Mouse (Mus musculus) neural tube, embryonic 12.5 days (tissue): Measurements from ENCODE around the gene Ppp1cc. TPM values are rescaled to one million over a fixed set of nuclear protein-coding genes. Genes with fewer than 3 reads are reported as not detected.

Source experiments
- polyA plus RNA-seq: library from polyadenylated mRNA; unstranded; fragments of >200 nt; fragmentation: Nextera tagmentation; extraction: Ambion mirVana; gene quantifications from 2 replicates; pipeline ENCODE4 v1.2.1, GENCODE M21; 2016

The Ppp1cc gene
- polyA plus RNA-seq, 1 experiment from 2014 or later = 306 TPM

Other genes starting within 250 kb of the Ppp1cc start
- gene Cux2, start 108.2 kb upstream of the Ppp1cc start, polyA plus RNA-seq = 24.2 and 25.0 TPM in 2 replicates
- gene Myl2, start 57.3 kb upstream of the Ppp1cc start, polyA plus RNA-seq = 0.80 and 6.0 TPM in 2 replicates
- not detected in 2 replicates for gene Ccdc63, start 17.5 kb upstream of the Ppp1cc start, polyA plus RNA-seq
- gene Hvcn1, start 48.5 kb downstream of the Ppp1cc start, polyA plus RNA-seq = 4.5 and 4.9 TPM in 2 replicates
- 4.6 and 4.9 TPM in 2 replicates for gene Tctn1, start 106.2 kb downstream of the Ppp1cc start, polyA plus RNA-seq
- 10.5 and 10.7 TPM in 2 replicates for gene Pptc7, start 126.1 kb downstream of the Ppp1cc start, polyA plus RNA-seq
- gene Rad9b, start 196.0 kb downstream of the Ppp1cc start, polyA plus RNA-seq = 11.7 and 12.3 TPM in 2 replicates
- 233 and 237 TPM in 2 replicates for gene Vps29, start 196.1 kb downstream of the Ppp1cc start, polyA plus RNA-seq
- 56.3 and 57.9 TPM in 2 replicates for gene Gpn3, start 213.6 kb downstream of the Ppp1cc start, polyA plus RNA-seq
- gene Fam216a, start 214.1 kb downstream of the Ppp1cc start, polyA plus RNA-seq = 117 TPM in 2 replicates
- gene Arpc3, start 233.6 kb downstream of the Ppp1cc start, polyA plus RNA-seq = 114 and 128 TPM in 2 replicates